Comparison of ENCODE assay signal across 8 mouse cellular contexts in the genomic region with DNA sequence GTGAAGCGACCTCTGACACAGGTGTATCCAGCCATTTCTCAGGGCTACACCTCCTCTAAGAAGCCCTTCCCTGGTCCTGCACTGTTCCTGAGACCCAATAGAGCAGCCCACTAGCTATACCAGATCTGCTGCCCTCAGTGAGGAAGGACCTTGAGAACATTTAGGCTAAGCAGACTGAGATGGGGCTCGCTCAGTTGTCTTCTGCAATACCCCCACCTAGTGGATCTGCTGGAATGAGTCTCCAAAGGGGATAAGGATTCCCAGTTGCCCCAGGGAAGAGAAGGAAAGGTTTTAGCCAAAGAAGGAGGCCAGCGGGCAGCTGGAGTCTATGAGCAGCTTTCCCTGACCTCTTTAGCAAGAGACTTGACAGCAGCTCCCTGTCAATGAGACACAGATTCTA. TPM values are rescaled to one million over a fixed set of nuclear protein-coding genes. Genes with fewer than 3 reads are reported as not detected.
A peak's percentile ranks its signal among the peaks of the same experiment; 100 is the strongest.
DNase-seq lines count a peak whose midpoint lies in the region; ATAC-seq lines count a peak whose summit lies in the region.

No protein-coding gene starts in this region.

- no peak overlapping the region for H3K9ac ChIP-seq in heart, embryonic 12.5 days
- no peak overlapping the region for H3K9ac ChIP-seq in neural tube, embryonic 14.5 days (replicated peaks; ENCODE audit: low read depth, low read length)

- peaks cover 7% of the 10 kb centered on the region; the same call in 1 of the 2 replicates for H3K9me3 ChIP-seq in heart, embryonic 12.5 days (replicated peaks)
- no peaks in the 10 kb centered on the region for H3K9me3 ChIP-seq in neural tube, embryonic 14.5 days (ENCODE audit: control insufficient read depth, low read length)

- no peak overlapping the region for H3K4me3 ChIP-seq in heart, embryonic 12.5 days
- no peak overlapping the region for H3K4me3 ChIP-seq in neural tube, embryonic 14.5 days (ENCODE audit: low read depth, low read length)

- H3K4me1 ChIP-seq in heart, embryonic 12.5 days (replicated peaks) = peaks cover 9% of the 10 kb centered on the region; the same call in 1 of the 2 replicates
- no peaks in the 10 kb centered on the region for H3K4me1 ChIP-seq in neural tube, embryonic 14.5 days (ENCODE audit: control insufficient read depth, insufficient read depth, low read length)

- H3K36me3 ChIP-seq in heart, embryonic 12.5 days = no peaks in the 10 kb centered on the region
- H3K36me3 ChIP-seq in neural tube, embryonic 14.5 days (ENCODE audit: control insufficient read depth, insufficient read depth, low read length) = no peaks in the 10 kb centered on the region

- H3K27me3 ChIP-seq in heart, embryonic 12.5 days (replicated peaks) = no peaks in the 10 kb centered on the region
- no peaks in the 10 kb centered on the region for H3K27me3 ChIP-seq in neural tube, embryonic 14.5 days (ENCODE audit: control insufficient read depth, insufficient read depth, low read length)

- no peak overlapping the region for H3K27ac ChIP-seq in heart, embryonic 12.5 days (ENCODE audit: poor library complexity, severe bottlenecking)
- no peak overlapping the region for H3K27ac ChIP-seq in neural tube, embryonic 14.5 days (ENCODE audit: low read depth, low read length)

- DNase-seq in heart, adult 8-10 months (ENCODE audit: low spot score) = peak; percentile 41
- DNase-seq in Muller cell, postnatal 12 days (ENCODE audit: inconsistent ontology term) = peak; percentile 17
- DNase-seq in fibroblast of lung, adult 2 months (ENCODE audit: low read depth) = peak; percentile 20
- peak; percentile 37 to 71 for DNase-seq in layer of hippocampus, postnatal 14 days (ENCODE audit: low spot score in 2 of 2)
- DNase-seq in gastrocnemius, postnatal 25 days = no peak
- no peak for DNase-seq in spleen, postnatal 14 days (ENCODE audit: low spot score in 2 of 2)

- ATAC-seq in heart, embryonic 12.5 days (ENCODE audit: insufficient number of reproducible peaks, low FRiP score) = no peak
- peak; percentile 14; the same call in 1 of the 2 replicates for ATAC-seq in neural tube, embryonic 14.5 days (ENCODE audit: low read depth)

- WGBS in heart, embryonic 12.5 days = 47% methylated on average over 3 of the region's 3 CpGs
- WGBS in neural tube, embryonic 14.5 days = 43% methylated on average over 3 of the region's 3 CpGs

- H3K4me2 ChIP-seq in heart, embryonic 12.5 days = no peak overlapping the region
- no peak overlapping the region for H3K4me2 ChIP-seq in neural tube, embryonic 14.5 days (ENCODE audit: low read depth, low read length)

RNA-seq across cellular contexts. Expression of a gene that starts 42.1 kb away (rescaled TPM):
- under 1 TPM; 0.47 to 0.97 (median 0.67) TPM for total RNA-seq in heart, adult 8-10 months (2022)
- 3.8 TPM in 2 replicates for polyA plus RNA-seq in heart, embryonic 12.5 days (2016; fragmentation: Nextera tagmentation; extraction: Ambion mirVana)
- total RNA-seq in layer of hippocampus, postnatal 14 days (2021) = 10 to 100 TPM; 30.8 to 32.0 TPM
- polyA plus RNA-seq in neural tube, embryonic 14.5 days (2014; fragmentation: Nextera tagmentation; extraction: Ambion mirVana) = 6.3 and 8.6 TPM in 2 replicates
- total RNA-seq in gastrocnemius, postnatal 25 days (2021) = 1 to 10 TPM; 1.4 TPM

RNA-seq across cellular contexts. Expression of a gene that starts 52.9 kb away (rescaled TPM):
- total RNA-seq in heart, adult 8-10 months (2022) = 1 to 10 TPM; 6.4 to 9.6 (median 8.7) TPM
- polyA plus RNA-seq in heart, embryonic 12.5 days (2016; fragmentation: Nextera tagmentation; extraction: Ambion mirVana) = 2.6 and 3.1 TPM in 2 replicates
- 10 to 100 TPM; 40.4 to 44.9 TPM for total RNA-seq in layer of hippocampus, postnatal 14 days (2021)
- 11.6 and 12.3 TPM in 2 replicates for polyA plus RNA-seq in neural tube, embryonic 14.5 days (2014; fragmentation: Nextera tagmentation; extraction: Ambion mirVana)
- 1 to 10 TPM; 1.8 to 2.0 TPM for total RNA-seq in gastrocnemius, postnatal 25 days (2021)

Comparison
In these comparisons a context has a peak if more than half of its experiments do, and no peak if none do; other contexts are left out.
1. DNase-seq: peak in heart, adult 8-10 months (single experiment), Muller cell, postnatal 12 days (single experiment), fibroblast of lung, adult 2 months (single experiment) and layer of hippocampus, postnatal 14 days (2 of 2); none in gastrocnemius, postnatal 25 days (single experiment) and spleen, postnatal 14 days (0 of 2).
2. RNA of a gene that starts 42.1 kb away (total RNA-seq): 30.8 to 32.0 TPM in layer of hippocampus, postnatal 14 days; 1.4 TPM in gastrocnemius, postnatal 25 days and 0.47 to 0.97 TPM in heart, adult 8-10 months; every median in the first group is over 10 times any median in the second.